Mouse (Mus musculus) myocyte (in vitro differentiated cells): ENCODE data around the gene Hoxd11.

Experiments used
- E2F4 ChIP-seq: IDR thresholded peaks from one replicate; pipeline ENCODE4 v1.6.1; 2011; ENCODE audit warnings: mild to moderate bottlenecking, control low read depth, moderate library complexity; ENCODE audit not compliant: insufficient read depth
- MAX ChIP-seq: IDR thresholded peaks from one replicate; pipeline ENCODE4 v1.6.1; 2011; ENCODE audit warnings: low read depth, mild to moderate bottlenecking, control low read depth
- MYOD1 ChIP-seq, 3 experiments: IDR thresholded peaks; one replicate each; pipeline ENCODE4 v1.6.1; 2011; ENCODE audit warnings: control low read depth in 2 of 3, low read depth in 2 of 3, mild to moderate bottlenecking in 2 of 3, moderate library complexity in 1 of 3; ENCODE audit not compliant: insufficient read length in 2 of 3, control insufficient read depth in 1 of 3
- MYOG ChIP-seq, 3 experiments: IDR thresholded peaks; one replicate each; pipeline ENCODE4 v1.6.1; 2011; ENCODE audit warnings: control low read depth in 2 of 3, low read depth in 2 of 3, mild to moderate bottlenecking in 2 of 3; ENCODE audit not compliant: insufficient read length in 2 of 3, control insufficient read depth in 1 of 3, insufficient read depth in 1 of 3
- POLR2A ChIP-seq: IDR thresholded peaks from one replicate; pipeline ENCODE4 v1.6.1; 2011; ENCODE audit warnings: low read depth, mild to moderate bottlenecking, control low read depth, moderate library complexity; ENCODE audit not compliant: insufficient read length
- POLR2AphosphoS2 ChIP-seq: IDR thresholded peaks from one replicate; pipeline ENCODE4 v1.6.1; 2011; ENCODE audit warnings: low read depth, control low read depth; ENCODE audit not compliant: insufficient read length
- REST ChIP-seq: IDR thresholded peaks from one replicate; pipeline ENCODE4 v1.6.1; 2011; ENCODE audit warnings: mild to moderate bottlenecking, control low read depth, moderate library complexity; ENCODE audit not compliant: insufficient read depth, insufficient read length
- SRF ChIP-seq: IDR thresholded peaks from one replicate; pipeline ENCODE4 v1.6.1; 2011; ENCODE audit warnings: low read depth; ENCODE audit not compliant: control insufficient read depth, insufficient read length
- TCF12 ChIP-seq: IDR thresholded peaks from one replicate; pipeline ENCODE4 v1.6.1; 2011; ENCODE audit warnings: mild to moderate bottlenecking, control low read depth; ENCODE audit not compliant: poor library complexity, insufficient read depth, severe bottlenecking
- TCF3 ChIP-seq: IDR thresholded peaks from one replicate; pipeline ENCODE4 v1.6.1; 2011; ENCODE audit warnings: low read depth, control low read depth; ENCODE audit not compliant: insufficient read length
- USF1 ChIP-seq: IDR thresholded peaks from one replicate; pipeline ENCODE4 v1.6.1; 2011; ENCODE audit warnings: low read depth, mild to moderate bottlenecking, control low read depth, moderate library complexity

GRCm38 (mm10) chr2:74704393-74704998 lies 25.1 kb downstream of the Hoxd11 start, which contains the start of gene Hoxd8:
- TF ChIP-seq POLR2A (no peak), TCF3 (no peak), MYOD1 (IDR thresholded peaks at IDR 0.05; ENCODE audit: control insufficient read depth in 1 of 3, insufficient read length in 2 of 3, low read depth in 2 of 3) (no peak), TCF12 (no peak), E2F4 (no peak), POLR2AphosphoS2 (no peak), SRF (no peak), MYOG (IDR thresholded peaks at IDR 0.05; ENCODE audit: control insufficient read depth in 1 of 3, insufficient read depth in 1 of 3, insufficient read length in 2 of 3, low read depth in 2 of 3) (no peak), USF1 (no peak), MAX (no peak), REST (no peak)
